ENCODE assay signal across 8 mouse cellular contexts in genomic region chr10:127189651-127190381, GRCm38 (mm10). TPM values are rescaled to one million over a fixed set of nuclear protein-coding genes. Genes with fewer than 3 reads are reported as not detected.
DNase-seq lines count a peak whose midpoint lies in the region; ATAC-seq and TF ChIP-seq lines count a peak whose summit lies in the region.

Gene Arhgef25, minus strand, starts transcription at chr10:127190083.

- DNase-seq in urinary bladder, adult 18-20 months (ENCODE audit: low spot score in 2 of 2): peak; percentile 23 to 50
- no peak for DNase-seq in urinary bladder, postnatal 25 days (ENCODE audit: low spot score)
- DNase-seq in embryonic facial prominence, embryonic 14.5 days (ENCODE audit: low spot score): peak; percentile 88
- DNase-seq in layer of hippocampus, adult 2 months (ENCODE audit: low spot score in 2 of 2): no peak
- peak; percentile 61 for DNase-seq in skeletal muscle tissue, adult 2 months (ENCODE audit: low read depth, low spot score)
- no peak for DNase-seq in right cerebral cortex, postnatal 25 days

- peak; percentile 54 for ATAC-seq in embryonic facial prominence, embryonic 14.5 days (ENCODE audit: low read depth)
- ATAC-seq in heart, embryonic 13.5 days (ENCODE audit: extremely low read depth, insufficient number of reproducible peaks, low FRiP score, low TSS enrichment): no peak
- peak; percentile 66 for ATAC-seq in lung, embryonic 16.5 days (ENCODE audit: low read depth)

- no peaks in the 10 kb centered on the region for H3K9me3 ChIP-seq in embryonic facial prominence, embryonic 14.5 days (ENCODE audit: control insufficient read depth, low read length)
- no peaks in the 10 kb centered on the region for H3K9me3 ChIP-seq in heart, embryonic 13.5 days
- 0 out of 2 replicates have a peak, but pooled peaks cover 3% of the 10 kb centered on the region for H3K9me3 ChIP-seq in lung, embryonic 16.5 days (ENCODE audit: control insufficient read depth, low read length)

- H3K27ac ChIP-seq in embryonic facial prominence, embryonic 14.5 days (replicated peaks; ENCODE audit: low read depth, low read length): peak within 1 kb of the TSS; percentile 96
- H3K27ac ChIP-seq in heart, embryonic 13.5 days (replicated peaks): peak within 1 kb of the TSS; percentile 77
- H3K27ac ChIP-seq in layer of hippocampus, adult 2 months: peak within 1 kb of the TSS; percentile 94
- H3K27ac ChIP-seq in lung, embryonic 16.5 days (ENCODE audit: low read length): peak within 1 kb of the TSS; percentile 93

- peak within 1 kb of the TSS; percentile 97 for H3K4me2 ChIP-seq in embryonic facial prominence, embryonic 14.5 days (ENCODE audit: low read depth, low read length)
- H3K4me2 ChIP-seq in heart, embryonic 13.5 days: peak within 1 kb of the TSS; percentile 98
- H3K4me2 ChIP-seq in lung, embryonic 16.5 days (ENCODE audit: low read depth, low read length): peak within 1 kb of the TSS; percentile 94

- 1% methylated on average over 24 of the region's 35 CpGs for WGBS in embryonic facial prominence, embryonic 14.5 days
- WGBS in heart, embryonic 13.5 days: 4% methylated on average over 35 of the region's 35 CpGs
- 2% methylated on average over 35 of the region's 35 CpGs for WGBS in lung, embryonic 16.5 days

- H3K27me3 ChIP-seq in embryonic facial prominence, embryonic 14.5 days (replicated peaks; ENCODE audit: control insufficient read depth, insufficient read depth, low read length): no peaks in the 10 kb centered on the region
- peaks cover 14% of the 10 kb centered on the region for H3K27me3 ChIP-seq in heart, embryonic 13.5 days (replicated peaks)
- peaks cover 3% of the 10 kb centered on the region; the same call in 1 of the 2 replicates for H3K27me3 ChIP-seq in lung, embryonic 16.5 days (ENCODE audit: control insufficient read depth, insufficient read depth, low read depth, low read length)

- no peak for TF ChIP-seq CTCF in layer of hippocampus, adult 2 months (conservative IDR thresholded peaks at IDR 0.05)

- peaks cover 26% of the 10 kb centered on the region for H3K4me1 ChIP-seq in embryonic facial prominence, embryonic 14.5 days (ENCODE audit: control insufficient read depth, insufficient read depth, low read length)
- H3K4me1 ChIP-seq in heart, embryonic 13.5 days: peaks cover 60% of the 10 kb centered on the region
- H3K4me1 ChIP-seq in lung, embryonic 16.5 days (replicated peaks; ENCODE audit: control insufficient read depth, insufficient read depth, low read length): peaks cover 35% of the 10 kb centered on the region

- H3K4me3 ChIP-seq in embryonic facial prominence, embryonic 14.5 days (ENCODE audit: low read depth, low read length): peak within 1 kb of the TSS; percentile 74
- peak within 1 kb of the TSS; percentile 76 for H3K4me3 ChIP-seq in heart, embryonic 13.5 days
- H3K4me3 ChIP-seq in layer of hippocampus, adult 2 months: peak within 1 kb of the TSS; percentile 67
- H3K4me3 ChIP-seq in lung, embryonic 16.5 days (ENCODE audit: low read length): peak within 1 kb of the TSS; percentile 67

- peaks cover 49% of the 10 kb centered on the region for H3K36me3 ChIP-seq in embryonic facial prominence, embryonic 14.5 days (ENCODE audit: control insufficient read depth, insufficient read depth, low read length)
- H3K36me3 ChIP-seq in heart, embryonic 13.5 days: peaks cover 46% of the 10 kb centered on the region
- H3K36me3 ChIP-seq in lung, embryonic 16.5 days (ENCODE audit: control insufficient read depth, insufficient read depth, low read length): peaks cover 10% of the 10 kb centered on the region

- peak within 1 kb of the TSS; percentile 88 for H3K9ac ChIP-seq in embryonic facial prominence, embryonic 14.5 days (ENCODE audit: low read depth, low read length)
- H3K9ac ChIP-seq in heart, embryonic 13.5 days: peak within 1 kb of the TSS; percentile 89
- H3K9ac ChIP-seq in lung, embryonic 16.5 days (ENCODE audit: low read length): peak within 1 kb of the TSS; percentile 82

RNA-seq across cellular contexts. Expression of gene Arhgef25, which starts in this region (rescaled TPM):
- polyA plus RNA-seq in embryonic facial prominence, embryonic 14.5 days (2014; fragmentation: Nextera tagmentation; extraction: Ambion mirVana): 76.7 and 87.7 TPM in 2 replicates
- polyA plus RNA-seq in heart, embryonic 13.5 days (2015; fragmentation: Nextera tagmentation; extraction: Ambion mirVana): 21.4 and 21.6 TPM in 2 replicates
- total RNA-seq in layer of hippocampus, adult 2 months (2021): 100 to 1,000 TPM; 395 to 408 TPM
- 60.3 and 65.0 TPM in 2 replicates for polyA plus RNA-seq in lung, embryonic 16.5 days (2015; fragmentation: Nextera tagmentation; extraction: Ambion mirVana)

Comparison
In these comparisons a context has a peak if more than half of its experiments do, and no peak if none do; other contexts are left out.
1. DNase-seq: peak in urinary bladder, adult 18-20 months (2 of 2), embryonic facial prominence, embryonic 14.5 days (single experiment) and skeletal muscle tissue, adult 2 months (single experiment); none in urinary bladder, postnatal 25 days (single experiment), layer of hippocampus, adult 2 months (0 of 2) and right cerebral cortex, postnatal 25 days (single experiment).
2. Peak in every context shown above with its lines, with median percentiles within 50 percentile points of each other: H3K27ac ChIP-seq, H3K4me2 ChIP-seq, H3K4me3 ChIP-seq and H3K9ac ChIP-seq.